Mouse (Mus musculus) adrenal gland, postnatal 25 days (tissue): Measurements from ENCODE around the gene Smim27. TPM values are rescaled to one million over a fixed set of nuclear protein-coding genes. Genes with fewer than 3 reads are reported as not detected.

Experiments
- total RNA-seq: library from RNA; stranded (reverse); gene quantifications from 2 replicates; pipeline ENCODE4 v1.2.3, GENCODE M21; 2021

The Smim27 gene
- total RNA-seq, 1 experiment from 2014 or later: 47.8 TPM

Other genes starting within 250 kb of the Smim27 start
- gene Aco1, start 126.5 kb upstream of the Smim27 start, total RNA-seq: 161 and 187 TPM in 2 replicates
- gene Ddx58, start 29.8 kb upstream of the Smim27 start, total RNA-seq: 24.4 and 34.1 TPM in 2 replicates
- 32.9 and 33.2 TPM in 2 replicates for gene Topors, start 271 bp downstream of the Smim27 start, total RNA-seq
- gene Ndufb6, start 9.8 kb downstream of the Smim27 start, total RNA-seq: 177 and 194 TPM in 2 replicates
- not detected in 2 replicates for gene Tmem215, start 202.6 kb downstream of the Smim27 start, total RNA-seq